Mouse (Mus musculus) natural killer cell, adult 2 months (primary cell): ENCODE measurements around the gene Pigc.

Experiments
- DNase-seq, 2 experiments: peaks; one replicate each; pipeline ENCODE4 v3.0.0; 2022; ENCODE audit warnings: low spot score in 2 of 2

Pigc gene

GRCm38 (mm10) chr1:162008208-162008607 is 39.2 kb downstream of the Pigc start:
- DNase-seq = no peak

- DNase-seq = no peak
Measured at GRCm38 (mm10) chr1:162008631-162009067, 39.7 kb downstream of the Pigc start.

GRCm38 (mm10) chr1:162009086-162009485 is 40.1 kb downstream of the Pigc start:
- no peak for DNase-seq

- DNase-seq = no peak
Measured at GRCm38 (mm10) chr1:162011523-162012245, 42.7 kb downstream of the Pigc start.

- no peak for DNase-seq
Measured at GRCm38 (mm10) chr1:162013561-162013960, 44.6 kb downstream of the Pigc start.

- DNase-seq = no peak
Measured at GRCm38 (mm10) chr1:162015247-162015862, 46.4 kb downstream of the Pigc start.

GRCm38 (mm10) chr1:162016982-162017381 is 48.0 kb downstream of the Pigc start:
- DNase-seq = no peak

GRCm38 (mm10) chr1:162017975-162018600 is 49.1 kb downstream of the Pigc start:
- DNase-seq = no peak

GRCm38 (mm10) chr1:162018601-162018977 is 49.6 kb downstream of the Pigc start:
- DNase-seq = no peak

GRCm38 (mm10) chr1:162020303-162020731 is 51.3 kb downstream of the Pigc start:
- DNase-seq = no peak

- no peak for DNase-seq
Measured at GRCm38 (mm10) chr1:162020766-162021165, 51.8 kb downstream of the Pigc start.
